Mouse (Mus musculus) hindbrain, embryonic 10.5 days (tissue): ENCODE data around the gene Ric3. TPM values are rescaled to one million over a fixed set of nuclear protein-coding genes. Genes with fewer than 3 reads are reported as not detected.
"Not testable (repeated sequence)": the region's sequence is repeated elsewhere in the genome, so short reads cannot be mapped to it uniquely, and the experiment has no call there.

ENCODE experiments used
- DNase-seq: peaks from one replicate; pipeline ENCODE4 v3.0.0-alpha.2; 2017; ENCODE audit warnings: low spot score
- H3K27ac ChIP-seq: fragments of 300-500 bp; sonication (generic); 2 replicates; pipeline ENCODE4 v1.5.1; 2016; ENCODE audit warnings: mild to moderate bottlenecking, moderate library complexity
- H3K27me3 ChIP-seq: fragments of 300-500 bp; sonication (generic); 2 replicates; pipeline ENCODE4 v1.6.1; 2016; ENCODE audit warnings: mild to moderate bottlenecking; ENCODE audit not compliant: poor library complexity, insufficient read depth, severe bottlenecking
- H3K36me3 ChIP-seq: fragments of 300-500 bp; sonication (generic); 2 replicates; pipeline ENCODE4 v1.6.1; 2016; ENCODE audit warnings: mild to moderate bottlenecking, moderate library complexity
- H3K4me1 ChIP-seq: fragments of 300-500 bp; sonication (generic); replicated peaks from 2 replicates; pipeline ENCODE4 v1.6.1; 2016; ENCODE audit warnings: mild to moderate bottlenecking
- H3K4me3 ChIP-seq: fragments of 300-500 bp; sonication (generic); 2 replicates; pipeline ENCODE4 v1.5.1; 2016; ENCODE audit warnings: mild to moderate bottlenecking, moderate library complexity
- H3K9me3 ChIP-seq: fragments of 300-500 bp; sonication (generic); 2 replicates; pipeline ENCODE4 v1.6.1; 2016; ENCODE audit warnings: mild to moderate bottlenecking, moderate library complexity
- WGBS: fragments of 180-500 bp; shearing (Covaris S2); methylation state at CpG from one replicate; pipeline ENCODE4 v1.1.7; 2016; 5-methylcytosine and 5-hydroxymethylcytosine counted together
- polyA plus RNA-seq: library from polyadenylated mRNA; unstranded; fragments of >200 nt; fragmentation: Nextera tagmentation; extraction: Ambion mirVana; gene quantifications from 2 replicates; pipeline ENCODE4 v1.2.1, GENCODE M21; 2016

Gene Ric3
- 17.3 and 17.6 TPM in 2 replicates for polyA plus RNA-seq

DNA sequence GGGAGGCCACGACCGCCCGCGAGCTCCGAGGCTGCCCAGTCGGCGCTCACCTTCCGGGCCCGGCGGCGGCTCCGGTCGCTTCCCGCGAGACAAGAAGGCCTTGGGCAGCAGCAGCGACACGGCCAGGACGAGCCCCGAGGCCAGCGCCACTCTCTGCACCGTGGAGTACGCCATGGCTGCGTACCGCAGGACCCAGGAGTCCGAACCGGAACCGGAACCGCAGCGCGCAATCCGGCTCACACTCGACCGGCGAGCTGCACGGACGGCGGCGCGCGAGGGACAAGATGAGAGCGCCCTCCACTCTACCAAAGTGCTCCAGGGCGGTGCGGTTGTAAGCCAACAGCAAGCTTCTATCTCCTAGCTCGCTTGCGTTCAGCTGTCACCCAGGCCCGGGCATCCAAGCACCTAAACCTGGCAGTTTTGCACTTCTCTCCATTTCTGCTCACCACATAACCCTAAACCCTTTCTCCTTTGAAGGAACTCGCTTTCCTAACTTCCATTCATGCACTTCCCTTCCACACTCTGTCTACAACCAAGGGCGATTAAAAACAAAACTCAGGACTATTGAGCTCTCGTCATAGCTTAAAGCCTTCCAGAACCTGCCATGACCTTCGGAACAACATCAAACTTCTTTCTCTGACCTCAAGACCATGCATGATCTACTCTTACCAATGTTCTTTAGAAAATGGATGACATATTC is at the start of gene Ric3:
Ric3 (minus strand) TSS at position 219 of the 700 bp plus-strand sequence.
- H3K9me3 ChIP-seq, result no peaks in the 10 kb centered on the region
- H3K27me3 ChIP-seq, result peaks cover 10% of the 10 kb centered on the region; the same call in 1 of the 2 replicates
- WGBS, result 5% methylated on average over 50 of the region's 50 CpGs
- H3K27ac ChIP-seq, result peak within 1 kb of the TSS; percentile 90
- 0 out of 2 replicates have a peak, but pooled peaks cover 4% of the 10 kb centered on the region for H3K36me3 ChIP-seq
- peaks cover 18% of the 10 kb centered on the region for H3K4me1 ChIP-seq
- peak within 1 kb of the TSS; percentile 74 for H3K4me3 ChIP-seq
- DNase-seq, result peak; percentile 76

DNA sequence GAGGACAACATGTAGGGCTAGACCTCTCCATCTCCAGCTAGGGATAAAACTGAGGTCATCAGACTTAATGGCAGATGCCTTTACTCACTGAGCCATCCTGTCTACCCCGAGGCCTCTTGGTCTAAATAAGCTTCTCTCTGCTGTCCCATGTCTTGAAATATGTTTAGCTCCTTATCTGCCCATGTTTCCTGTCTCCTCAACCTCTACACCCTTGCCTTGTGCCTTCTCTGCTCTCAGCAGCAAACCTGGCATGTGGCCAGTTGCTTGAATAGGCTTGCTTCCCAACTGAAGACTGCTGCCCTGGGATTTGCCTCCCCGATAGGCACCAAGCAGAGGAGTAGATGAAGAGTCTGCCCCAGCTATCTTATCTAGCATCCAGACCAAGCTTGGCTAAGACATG is 48.4 kb upstream of the Ric3 start:
- Histone ChIP-seq H3K4me1 (no peaks in the 10 kb centered on the region), H3K36me3 (0 out of 2 replicates have a peak, but pooled peaks cover 2% of the 10 kb centered on the region), H3K9me3 (no peaks in the 10 kb centered on the region), H3K27ac (no peak overlapping the region), H3K27me3 (no peaks in the 10 kb centered on the region), H3K4me3 (no peak overlapping the region)
- WGBS, result 89% methylated on average over 2 of the region's 2 CpGs
- DNase-seq, result no peak

DNA sequence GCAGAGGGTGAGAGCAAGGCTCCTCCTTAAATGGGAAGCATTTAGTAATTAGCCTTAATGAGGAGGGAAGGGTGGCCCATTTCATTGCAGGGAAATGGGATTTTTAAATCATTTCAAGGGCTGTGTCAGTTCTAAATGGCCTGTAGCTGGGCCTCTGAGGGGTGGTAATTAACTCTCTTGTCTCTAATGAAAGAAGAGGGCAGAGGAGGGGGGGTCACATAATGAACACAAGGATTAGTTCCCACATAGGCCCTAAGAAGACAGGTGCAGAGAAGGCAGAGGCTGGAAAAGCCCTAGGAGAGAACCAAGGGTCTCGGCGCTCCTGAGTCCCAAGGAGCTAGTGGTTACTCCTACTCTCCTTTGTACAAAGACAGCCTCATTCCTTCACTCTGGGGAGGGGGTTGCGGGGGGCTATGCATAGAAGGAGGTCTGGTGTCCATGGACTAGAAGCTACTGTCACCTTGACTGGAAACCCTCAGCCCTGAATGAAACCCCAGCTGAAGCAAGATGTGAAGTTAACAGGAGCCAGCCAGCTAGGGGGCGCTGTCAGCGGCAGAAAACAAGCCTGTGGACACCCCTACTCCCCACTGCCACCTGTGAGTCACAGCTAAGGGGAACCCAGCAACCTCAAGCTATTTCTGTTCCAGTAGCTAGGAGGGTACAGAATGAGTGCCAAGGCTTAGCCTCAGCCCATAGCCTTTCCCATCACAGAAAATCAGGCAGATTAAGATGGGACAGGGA is 47.0 kb upstream of the Ric3 start:
- H3K36me3 ChIP-seq, result no peaks in the 10 kb centered on the region
- no peak overlapping the region for H3K4me3 ChIP-seq
- WGBS, result 76% methylated on average over 5 of the region's 5 CpGs
- no peaks in the 10 kb centered on the region for H3K4me1 ChIP-seq
- DNase-seq, result no peak
- no peaks in the 10 kb centered on the region for H3K9me3 ChIP-seq
- no peaks in the 10 kb centered on the region for H3K27me3 ChIP-seq
- no peak overlapping the region for H3K27ac ChIP-seq

DNA sequence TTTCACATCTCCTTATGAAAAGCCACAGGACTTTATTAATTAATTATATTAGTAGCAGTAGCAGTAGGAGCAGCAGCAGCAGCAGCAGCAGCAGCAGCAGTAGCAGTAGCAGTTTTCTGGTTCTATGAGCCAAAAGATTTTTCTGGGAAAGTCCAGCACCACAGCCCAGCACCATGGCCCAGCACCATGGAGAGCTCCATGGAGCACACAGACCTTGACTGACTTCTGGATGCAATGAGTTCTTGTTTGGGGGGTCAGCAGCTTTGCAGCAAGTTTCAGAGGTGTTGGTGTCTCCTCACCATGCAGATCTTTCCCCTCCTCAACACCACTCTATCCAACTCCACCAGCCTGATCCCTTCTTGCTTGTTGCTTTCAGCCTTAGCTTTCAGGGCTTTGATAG is 46.3 kb upstream of the Ric3 start:
- H3K9me3 ChIP-seq, result no peaks in the 10 kb centered on the region
- H3K27me3 ChIP-seq, result no peaks in the 10 kb centered on the region
- no peak overlapping the region for H3K27ac ChIP-seq
- H3K36me3 ChIP-seq, result no peaks in the 10 kb centered on the region
- no peaks in the 10 kb centered on the region for H3K4me1 ChIP-seq
- DNase-seq, result peak; percentile 17
- no peak overlapping the region for H3K4me3 ChIP-seq

DNA sequence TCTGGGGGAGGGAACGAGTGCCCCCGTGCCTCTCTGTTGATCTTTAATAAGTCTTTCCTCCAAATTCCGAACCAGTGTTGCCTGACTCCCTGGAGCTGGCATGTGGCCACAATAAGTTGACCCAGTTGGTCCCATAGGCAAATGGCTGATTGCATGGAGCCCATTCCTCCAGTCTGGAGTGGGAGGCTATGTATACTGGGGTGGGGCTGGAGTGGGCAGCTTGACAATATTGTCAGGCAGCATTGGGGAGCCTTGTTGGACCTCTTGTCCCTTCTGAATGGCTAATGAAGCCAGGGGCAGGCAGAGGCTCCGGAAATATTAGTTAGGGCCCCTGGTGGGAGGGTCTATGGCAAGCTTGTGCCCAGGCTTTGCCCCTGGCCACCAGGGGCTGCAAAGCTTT is 32.8 kb upstream of the Ric3 start:
- 0 out of 2 replicates have a peak overlapping the region, but pooled peaks have one; percentile 18 for H3K4me3 ChIP-seq
- H3K36me3 ChIP-seq, result no peaks in the 10 kb centered on the region
- WGBS, result 63% methylated on average over 4 of the region's 4 CpGs
- H3K4me1 ChIP-seq, result peaks cover 14% of the 10 kb centered on the region
- no peaks in the 10 kb centered on the region for H3K27me3 ChIP-seq
- no peaks in the 10 kb centered on the region for H3K9me3 ChIP-seq
- peak overlapping the region; percentile 88 for H3K27ac ChIP-seq
- peak; percentile 12 for DNase-seq

DNA sequence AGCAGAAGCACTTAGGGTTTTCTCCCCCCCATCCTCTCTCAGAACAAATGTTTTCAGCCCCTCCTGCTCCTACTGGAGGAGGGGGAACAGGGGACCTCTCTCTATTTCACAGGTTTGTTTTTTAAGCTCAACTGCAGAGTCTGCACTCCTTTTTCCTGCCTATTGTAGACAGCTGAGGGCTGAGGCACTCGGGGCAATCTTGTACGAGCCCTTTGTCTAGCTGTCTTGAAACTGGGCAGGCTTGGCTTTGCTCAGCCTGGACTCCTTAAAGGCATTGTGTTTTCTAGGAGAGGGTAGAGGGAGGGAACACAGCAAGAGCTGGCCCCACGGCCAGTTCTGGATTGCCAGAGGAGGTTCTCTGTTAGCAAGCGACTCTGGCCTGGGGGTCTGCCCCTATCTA is 32.4 kb upstream of the Ric3 start:
- not testable (repeated sequence) for H3K4me3 ChIP-seq, H3K27me3 ChIP-seq, H3K36me3 ChIP-seq, DNase-seq, H3K9me3 ChIP-seq
- Histone ChIP-seq H3K27ac (peak overlapping the region; percentile 88), H3K4me1 (peaks cover 14% of the 10 kb centered on the region)
- 11% methylated on average over 2 of the region's 4 CpGs for WGBS

DNA sequence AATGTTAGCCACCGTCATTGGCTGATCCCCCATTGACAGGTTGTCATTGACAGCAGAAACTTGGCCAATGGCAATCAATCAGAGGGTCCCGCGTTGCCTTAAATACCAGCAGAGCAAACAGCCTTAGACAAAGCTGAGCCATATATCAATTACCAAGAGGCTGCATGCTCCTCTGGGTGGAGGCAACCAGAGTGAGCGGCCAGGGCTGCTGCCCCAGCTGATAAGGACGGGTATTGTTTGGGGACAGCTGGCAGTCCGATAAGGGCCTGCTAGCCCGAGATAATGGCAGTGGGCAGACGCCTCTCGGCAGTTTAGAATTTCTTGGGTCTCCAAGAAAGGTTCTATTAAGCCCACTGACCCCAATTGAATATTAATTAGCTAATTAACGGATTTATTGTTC is 31.8 kb upstream of the Ric3 start:
- 40% methylated on average over 10 of the region's 10 CpGs for WGBS
- Histone ChIP-seq H3K27ac (peak overlapping the region; percentile 83), H3K27me3 (no peaks in the 10 kb centered on the region), H3K9me3 (no peaks in the 10 kb centered on the region), H3K4me3 (no peak overlapping the region), H3K36me3 (no peaks in the 10 kb centered on the region), H3K4me1 (peaks cover 14% of the 10 kb centered on the region)
- peak; percentile 55 for DNase-seq

DNA sequence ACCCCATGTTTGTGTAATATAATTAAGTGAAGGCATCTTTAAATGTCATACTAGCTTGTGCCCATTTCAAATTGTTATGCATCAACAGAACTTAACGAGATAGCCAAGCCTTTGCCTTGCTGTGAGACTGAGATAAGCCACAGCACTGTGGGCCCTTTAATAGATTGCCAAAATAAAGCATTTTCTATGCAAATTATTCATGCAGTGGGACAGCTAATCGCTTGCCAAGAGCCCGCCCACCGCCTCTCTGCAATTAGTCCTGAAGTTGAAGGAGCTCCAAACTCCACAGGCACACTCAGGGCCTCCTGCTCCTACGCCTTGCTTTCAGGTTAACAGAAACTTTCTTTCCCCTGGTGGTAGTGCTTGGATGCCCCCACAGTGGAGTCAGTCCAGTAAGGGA is 27.9 kb upstream of the Ric3 start:
- H3K9me3 ChIP-seq, result no peaks in the 10 kb centered on the region
- no peaks in the 10 kb centered on the region for H3K27me3 ChIP-seq
- WGBS, result 75% methylated on average over 5 of the region's 5 CpGs
- peaks cover 10% of the 10 kb centered on the region for H3K4me1 ChIP-seq
- H3K36me3 ChIP-seq, result no peaks in the 10 kb centered on the region
- H3K4me3 ChIP-seq, result no peak overlapping the region
- no peak overlapping the region for H3K27ac ChIP-seq
- DNase-seq, result no peak

DNA sequence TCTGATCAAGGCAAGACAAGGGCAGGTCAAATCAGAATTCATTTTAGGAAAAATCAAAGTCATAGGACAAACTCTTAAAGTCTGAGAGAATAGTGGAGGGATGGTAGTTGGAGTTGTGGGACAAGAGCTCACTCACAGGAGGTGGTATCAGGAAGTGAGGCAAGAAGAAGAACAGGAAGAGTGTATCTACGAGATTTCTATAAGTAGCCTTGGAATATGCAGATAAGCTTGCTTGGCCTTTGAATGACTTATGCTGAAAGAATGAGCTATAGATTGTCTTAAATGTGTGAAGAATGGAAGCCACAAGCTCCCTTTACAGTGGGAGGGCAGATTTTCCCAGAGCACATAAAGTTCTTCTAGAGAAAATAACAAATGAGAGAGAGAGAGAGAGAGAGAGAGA is 21.8 kb upstream of the Ric3 start:
- Histone ChIP-seq H3K27ac (no peak overlapping the region), H3K27me3 (no peaks in the 10 kb centered on the region), H3K36me3 (no peaks in the 10 kb centered on the region), H3K4me3 (no peak overlapping the region), H3K9me3 (no peaks in the 10 kb centered on the region), H3K4me1 (no peaks in the 10 kb centered on the region)
- WGBS, result 76% methylated on average over 1 of the region's 1 CpGs
- no peak for DNase-seq

DNA sequence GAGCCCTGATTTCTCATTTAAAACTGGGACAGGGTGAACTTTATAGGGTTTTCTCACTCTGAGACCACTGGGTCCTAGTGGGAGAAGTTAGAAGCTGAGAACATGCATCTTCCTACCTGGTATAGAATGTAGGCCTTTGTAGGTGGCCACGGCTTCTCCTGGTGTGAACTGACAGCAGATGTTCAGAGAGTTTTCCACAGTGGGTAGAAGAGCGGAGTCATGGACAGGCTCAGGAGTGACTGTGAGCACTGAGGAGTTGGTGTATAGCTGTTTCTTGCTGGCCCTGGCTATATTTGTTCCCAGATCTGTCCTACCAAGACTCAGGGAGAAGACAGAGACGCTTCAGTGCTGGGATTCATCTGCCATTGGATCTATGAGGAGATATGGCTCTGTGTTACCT is 18.0 kb upstream of the Ric3 start:
- DNase-seq, result no peak
- WGBS, result 88% methylated on average over 3 of the region's 3 CpGs
- Histone ChIP-seq H3K4me1 (peaks cover 5% of the 10 kb centered on the region), H3K36me3 (no peaks in the 10 kb centered on the region), H3K4me3 (no peak overlapping the region), H3K9me3 (no peaks in the 10 kb centered on the region), H3K27ac (no peak overlapping the region), H3K27me3 (no peaks in the 10 kb centered on the region)

DNA sequence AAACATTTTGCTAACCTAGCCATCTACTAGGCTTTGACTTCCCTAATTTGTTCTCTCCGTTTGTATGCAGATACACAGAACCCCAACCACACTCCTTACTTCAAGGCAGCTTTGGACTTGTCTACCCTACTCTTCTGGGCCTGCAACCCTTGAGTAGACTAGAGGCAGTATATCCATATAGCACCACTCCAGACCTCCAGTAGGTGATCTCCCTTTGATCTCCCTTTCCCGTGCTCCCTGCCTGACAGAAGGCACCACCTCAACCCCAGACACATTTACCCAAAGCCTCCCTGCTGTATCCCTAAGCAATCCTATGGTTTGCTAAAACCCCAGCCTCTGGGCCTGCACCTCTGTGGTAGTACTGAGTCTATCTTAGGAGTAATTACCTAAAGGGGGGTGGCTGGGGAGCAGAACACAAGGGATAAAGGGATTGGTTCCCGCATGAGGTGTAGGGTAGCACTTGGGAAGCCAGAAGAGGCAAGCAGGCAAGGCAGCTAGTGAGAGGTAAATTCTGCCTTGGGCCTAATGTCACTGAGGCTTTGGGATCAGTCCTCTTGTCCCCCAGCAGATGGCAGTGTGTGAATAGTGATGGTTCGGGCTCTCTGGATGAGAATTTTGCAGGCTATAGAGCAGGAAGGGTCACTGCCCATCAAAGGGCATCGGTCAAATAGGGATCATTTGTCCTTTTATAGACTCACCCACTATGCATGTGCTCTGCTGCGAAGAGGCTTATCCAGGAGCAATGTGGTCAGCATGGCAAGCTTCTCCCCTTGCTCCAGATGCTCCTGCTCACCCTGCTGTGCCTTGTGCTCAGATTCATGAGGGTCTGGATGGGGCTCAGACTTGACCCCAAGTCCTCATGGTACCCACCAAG is 15.3 kb upstream of the Ric3 start:
- no peak overlapping the region for H3K4me3 ChIP-seq
- peak; percentile 62 for DNase-seq
- WGBS, result 37% methylated on average over 6 of the region's 6 CpGs
- H3K27me3 ChIP-seq, result no peaks in the 10 kb centered on the region
- H3K4me1 ChIP-seq, result peaks cover 5% of the 10 kb centered on the region
- no peak overlapping the region for H3K27ac ChIP-seq
- H3K9me3 ChIP-seq, result no peaks in the 10 kb centered on the region
- H3K36me3 ChIP-seq, result no peaks in the 10 kb centered on the region

DNA sequence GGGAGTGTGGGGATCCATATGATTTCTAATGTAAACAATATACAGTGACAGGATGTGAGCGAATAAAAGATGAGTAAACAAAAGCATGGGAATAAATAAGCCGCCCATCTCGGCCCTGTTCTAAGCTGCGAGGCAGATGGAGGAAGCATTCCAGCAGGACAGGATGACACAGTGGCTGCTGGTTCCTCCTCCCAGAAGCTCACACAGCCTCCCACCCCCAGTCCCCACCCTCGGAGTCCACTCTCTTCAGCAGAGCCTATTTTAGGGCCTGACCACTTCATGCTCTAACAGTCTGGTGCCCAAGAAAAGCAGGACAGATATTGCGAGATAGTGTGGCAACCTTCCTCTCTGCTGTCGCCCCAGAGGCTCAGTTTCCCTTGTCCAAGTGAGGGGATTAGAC is 14.1 kb upstream of the Ric3 start:
- H3K36me3 ChIP-seq, result no peaks in the 10 kb centered on the region

DNA sequence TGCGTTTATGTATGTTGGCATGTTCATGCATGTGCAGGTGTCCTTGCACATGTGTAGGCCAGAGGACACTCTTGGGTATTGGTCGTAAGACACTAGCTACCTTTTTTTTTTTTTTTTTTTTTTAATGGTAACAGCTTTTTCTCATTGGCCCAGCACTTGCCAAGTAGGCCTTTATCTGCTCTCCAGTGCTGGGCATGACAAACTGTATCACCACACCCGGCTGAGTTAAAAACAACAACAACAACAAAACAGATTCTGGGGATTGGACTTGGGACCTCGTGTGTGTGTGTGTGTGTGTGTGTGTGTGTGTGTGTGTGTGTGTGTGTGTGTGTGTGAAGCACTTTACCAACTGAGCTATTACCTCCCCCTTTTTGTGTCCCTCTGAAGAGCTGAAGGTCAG is 13.5 kb upstream of the Ric3 start:
- Histone ChIP-seq H3K4me1 (peaks cover 5% of the 10 kb centered on the region), H3K36me3 (no peaks in the 10 kb centered on the region), H3K27me3 (no peaks in the 10 kb centered on the region), H3K4me3 (no peak overlapping the region), H3K9me3 (no peaks in the 10 kb centered on the region), H3K27ac (no peak overlapping the region)
- no peak for DNase-seq
- WGBS, result 88% methylated on average over 4 of the region's 4 CpGs

More for the DNA sequence above, 14.1 kb upstream of the Ric3 start:
- peaks cover 5% of the 10 kb centered on the region for H3K4me1 ChIP-seq
- H3K27me3 ChIP-seq, result no peaks in the 10 kb centered on the region
- no peaks in the 10 kb centered on the region for H3K9me3 ChIP-seq
- WGBS, result 80% methylated on average over 7 of the region's 7 CpGs
- no peak overlapping the region for H3K4me3 ChIP-seq
- H3K27ac ChIP-seq, result no peak overlapping the region
- no peak for DNase-seq
